Mouse (Mus musculus): Measurements from ENCODE around the gene Ndufc1. TPM values are rescaled to one million over a fixed set of nuclear protein-coding genes. Genes with fewer than 3 reads are reported as not detected.
A peak's percentile ranks its signal among the peaks of the same experiment; 100 is the strongest.

Ndufc1 gene
- polyA plus RNA-seq, 1 experiment: 205 TPM

DNA sequence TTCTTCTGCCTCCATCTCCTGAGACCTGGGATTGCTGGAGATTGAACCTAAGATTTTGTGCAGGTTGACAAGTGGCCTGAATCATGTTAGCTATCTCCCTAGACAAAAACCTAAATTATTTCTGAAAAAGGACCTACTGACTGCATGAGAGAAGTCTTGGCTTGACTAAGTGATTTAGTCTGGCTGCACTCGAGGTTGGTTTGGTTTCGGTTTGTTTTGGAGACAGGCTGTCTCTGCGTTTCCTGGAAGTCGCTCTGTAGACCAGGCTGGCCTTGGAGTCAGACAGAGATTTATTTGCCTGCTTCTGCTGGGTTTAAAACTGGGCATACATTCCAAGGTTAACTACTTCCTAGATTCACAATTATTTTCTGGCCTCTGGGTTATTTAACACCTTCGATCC lies 35.9 kb downstream of the Ndufc1 start:
- no peak overlapping the region for H3K27ac ChIP-seq (ENCODE audit: insufficient read depth, low read length)
- no peak for TF ChIP-seq CTCF (IDR thresholded peaks at IDR 0.05; ENCODE audit: borderline replicate concordance, insufficient read depth, low read length)
- TF ChIP-seq POLR2A (IDR thresholded peaks at IDR 0.05; ENCODE audit: low read depth, low read length): no peak
- no peaks in the 10 kb centered on the region for H3K4me1 ChIP-seq (ENCODE audit: control insufficient read depth, insufficient read depth, low read length)

DNA sequence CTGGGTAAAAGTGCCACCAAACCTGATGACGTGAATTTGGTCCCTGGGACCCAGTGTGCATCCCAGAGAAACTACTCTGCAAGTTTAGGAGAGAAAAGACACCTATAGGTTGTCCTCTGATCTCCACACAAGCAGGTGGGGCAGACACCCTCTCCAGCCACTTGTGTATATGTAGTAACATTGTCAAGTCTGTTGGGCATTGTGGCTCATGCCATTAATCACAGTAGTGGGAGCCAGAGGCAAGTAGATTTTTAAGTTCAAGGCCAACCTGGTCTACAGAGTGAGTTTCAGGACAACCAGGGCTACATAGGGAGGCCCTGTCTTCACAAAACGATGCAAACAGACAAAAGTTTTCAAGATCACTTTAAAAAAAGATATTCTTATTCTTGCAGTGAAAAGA lies 37.0 kb downstream of the Ndufc1 start:
- H3K27ac ChIP-seq (ENCODE audit: insufficient read depth, low read length): no peak overlapping the region
- H3K4me3 ChIP-seq (ENCODE audit: insufficient read depth, low read length): no peak overlapping the region
- H3K4me1 ChIP-seq (ENCODE audit: control insufficient read depth, insufficient read depth, low read length): no peaks in the 10 kb centered on the region
- TF ChIP-seq CTCF (IDR thresholded peaks at IDR 0.05; ENCODE audit: borderline replicate concordance, insufficient read depth, low read length) (no peak), POLR2A (IDR thresholded peaks at IDR 0.05; ENCODE audit: low read depth, low read length) (no peak)

More for the DNA sequence above, 35.9 kb downstream of the Ndufc1 start:
- no peak overlapping the region for H3K4me3 ChIP-seq (ENCODE audit: insufficient read depth, low read length)

- no peak for TF ChIP-seq CTCF (IDR thresholded peaks at IDR 0.05; ENCODE audit: borderline replicate concordance, insufficient read depth, low read length)
- no peak for TF ChIP-seq POLR2A (IDR thresholded peaks at IDR 0.05; ENCODE audit: low read depth, low read length)
- Histone ChIP-seq H3K4me1 (ENCODE audit: control insufficient read depth, insufficient read depth, low read length) (no peaks in the 10 kb centered on the region), H3K27ac (ENCODE audit: insufficient read depth, low read length) (no peak overlapping the region), H3K4me3 (ENCODE audit: insufficient read depth, low read length) (no peak overlapping the region)
Observed at GRCm38 (mm10) chr3:51368011-51368410, 40.8 kb downstream of the Ndufc1 start.

- H3K4me3 ChIP-seq (ENCODE audit: insufficient read depth, low read length): no peak overlapping the region
- H3K27ac ChIP-seq (ENCODE audit: insufficient read depth, low read length): no peak overlapping the region
- TF ChIP-seq CTCF (IDR thresholded peaks at IDR 0.05; ENCODE audit: borderline replicate concordance, insufficient read depth, low read length) (no peak), POLR2A (IDR thresholded peaks at IDR 0.05; ENCODE audit: low read depth, low read length) (no peak)
- H3K4me1 ChIP-seq (ENCODE audit: control insufficient read depth, insufficient read depth, low read length): no peaks in the 10 kb centered on the region
Observed at GRCm38 (mm10) chr3:51366926-51367325, 41.9 kb downstream of the Ndufc1 start.

DNA sequence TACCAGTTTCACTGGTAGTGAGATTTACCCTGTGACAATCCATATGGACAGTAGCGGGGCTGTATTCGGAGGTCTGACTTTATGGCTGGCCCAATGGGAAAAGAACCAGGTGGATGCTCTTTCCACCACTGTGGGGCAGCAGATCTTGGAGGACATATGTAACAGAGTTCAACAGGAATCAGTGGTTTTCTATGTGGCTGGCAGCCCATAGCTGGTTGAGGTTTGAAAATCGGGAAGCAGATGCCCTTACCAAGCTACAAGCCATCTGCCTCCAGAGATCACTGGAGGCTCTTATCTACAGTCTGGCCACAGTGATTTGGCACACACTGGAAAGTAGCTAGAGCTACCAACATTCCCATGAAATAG lies 43.3 kb downstream of the Ndufc1 start:
- H3K4me1 ChIP-seq (ENCODE audit: control insufficient read depth, insufficient read depth, low read length): no peaks in the 10 kb centered on the region
- no peak overlapping the region for H3K27ac ChIP-seq (ENCODE audit: insufficient read depth, low read length)
- TF ChIP-seq POLR2A (IDR thresholded peaks at IDR 0.05; ENCODE audit: low read depth, low read length) (no peak), CTCF (IDR thresholded peaks at IDR 0.05; ENCODE audit: borderline replicate concordance, insufficient read depth, low read length) (no peak)
- H3K4me3 ChIP-seq (ENCODE audit: insufficient read depth, low read length): no peak overlapping the region

DNA sequence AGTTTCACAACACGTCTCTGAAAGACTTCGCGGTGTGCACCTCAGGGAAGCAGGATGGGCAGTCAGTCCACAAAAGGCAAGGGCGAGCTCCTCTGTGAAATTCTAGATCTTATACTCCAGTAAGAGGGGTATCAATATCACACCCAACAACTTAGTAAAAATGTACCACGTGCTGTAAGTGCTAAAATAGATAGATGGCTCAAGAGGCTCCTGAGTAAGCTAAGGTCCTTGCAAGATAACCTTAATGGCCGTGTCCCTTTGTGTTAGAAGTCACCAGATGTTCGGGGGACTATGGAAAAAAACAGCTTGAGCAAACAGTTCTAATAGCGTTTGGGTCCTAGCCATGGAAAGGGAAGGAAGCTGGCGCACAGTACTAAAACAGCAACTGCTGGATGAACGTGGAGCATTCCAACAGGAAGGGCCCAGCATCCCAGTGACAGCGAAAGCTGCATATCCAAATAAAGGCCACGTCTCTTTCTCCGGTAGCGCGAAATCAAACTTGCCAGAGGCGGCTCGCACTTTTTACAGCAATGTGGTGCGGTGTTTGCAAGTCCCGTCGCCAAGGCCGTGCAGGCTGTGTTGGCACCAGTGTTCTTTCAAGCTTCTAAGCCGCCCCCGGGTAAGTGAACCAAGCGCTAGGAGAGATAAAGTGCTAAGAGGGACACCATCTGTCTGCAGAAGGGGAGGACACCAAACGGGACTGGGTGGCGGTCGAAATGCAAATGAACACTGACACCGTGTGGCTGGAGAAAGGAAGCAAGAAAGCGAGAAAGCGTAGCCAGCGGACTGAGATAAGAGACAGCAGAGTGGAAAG lies 43.9 kb downstream of the Ndufc1 start:
- Histone ChIP-seq H3K4me3 (ENCODE audit: insufficient read depth, low read length) (peak overlapping the region; percentile 53), H3K4me1 (ENCODE audit: control insufficient read depth, insufficient read depth, low read length) (no peaks in the 10 kb centered on the region), H3K27ac (ENCODE audit: insufficient read depth, low read length) (no peak overlapping the region)
- no peak for TF ChIP-seq POLR2A (IDR thresholded peaks at IDR 0.05; ENCODE audit: low read depth, low read length)
- TF ChIP-seq CTCF (IDR thresholded peaks at IDR 0.05; ENCODE audit: borderline replicate concordance, insufficient read depth, low read length): peak; percentile 91; the same call in 1 of the 2 replicates

GRCm38 (mm10) chr3:51361066-51361465 lies 47.7 kb downstream of the Ndufc1 start:
- Histone ChIP-seq H3K4me3 (ENCODE audit: insufficient read depth, low read length) (no peak overlapping the region), H3K4me1 (ENCODE audit: control insufficient read depth, insufficient read depth, low read length) (no peaks in the 10 kb centered on the region), H3K27ac (ENCODE audit: insufficient read depth, low read length) (no peak overlapping the region)
- TF ChIP-seq POLR2A (IDR thresholded peaks at IDR 0.05; ENCODE audit: low read depth, low read length) (no peak), CTCF (IDR thresholded peaks at IDR 0.05; ENCODE audit: borderline replicate concordance, insufficient read depth, low read length) (no peak)

GRCm38 (mm10) chr3:51359558-51360307 lies 49.1 kb downstream of the Ndufc1 start:
- no peak for TF ChIP-seq POLR2A (IDR thresholded peaks at IDR 0.05; ENCODE audit: low read depth, low read length)
- no peak for TF ChIP-seq CTCF (IDR thresholded peaks at IDR 0.05; ENCODE audit: borderline replicate concordance, insufficient read depth, low read length)
- H3K4me1 ChIP-seq (ENCODE audit: control insufficient read depth, insufficient read depth, low read length): no peaks in the 10 kb centered on the region
- peak overlapping the region; percentile 33 for H3K4me3 ChIP-seq (ENCODE audit: insufficient read depth, low read length)
- H3K27ac ChIP-seq (ENCODE audit: insufficient read depth, low read length): no peak overlapping the region

DNA sequence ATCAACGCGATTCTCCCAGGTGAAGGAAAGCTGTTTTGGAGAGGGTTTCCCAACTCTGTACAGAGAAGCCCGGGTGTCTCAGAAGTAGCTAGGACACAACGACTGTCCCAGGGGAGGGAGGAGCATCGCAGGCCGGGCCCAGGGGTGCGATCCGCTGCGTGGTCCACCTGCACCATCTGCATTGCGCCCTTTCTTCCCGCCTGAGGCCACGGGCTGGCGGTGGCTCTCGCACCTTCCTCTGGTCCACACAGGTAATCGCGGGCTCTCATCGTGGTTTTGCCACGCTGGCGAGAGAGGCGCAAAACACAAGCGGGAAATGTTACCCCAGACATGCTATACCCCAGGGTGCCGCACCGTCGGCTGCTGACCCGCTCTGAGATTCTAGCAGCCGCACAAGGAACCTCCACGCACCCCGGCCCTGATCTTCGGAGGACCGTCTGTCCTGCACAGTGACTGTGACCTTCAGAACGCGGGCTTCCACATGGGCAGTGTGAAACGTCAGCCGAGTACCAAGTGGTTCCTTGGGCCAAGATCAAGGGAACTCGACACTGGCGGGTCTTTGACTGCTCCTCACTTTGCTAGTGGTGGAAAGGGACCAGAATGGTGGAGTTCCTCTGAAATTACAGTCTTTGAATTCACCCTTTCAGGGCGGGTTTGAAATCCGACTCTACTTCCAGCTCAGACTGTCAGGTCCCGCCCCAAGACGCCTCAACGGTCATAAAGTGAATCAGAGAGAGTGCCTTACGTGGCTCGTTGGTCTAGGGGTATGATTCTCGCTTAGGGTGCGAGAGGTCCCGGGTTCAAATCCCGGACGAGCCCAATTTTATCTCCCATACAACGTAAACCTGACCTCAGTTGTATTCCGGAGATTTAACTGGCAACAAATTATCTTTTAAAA lies 49.9 kb downstream of the Ndufc1 start:
- TF ChIP-seq CTCF (IDR thresholded peaks at IDR 0.05; ENCODE audit: borderline replicate concordance, insufficient read depth, low read length): no peak
- TF ChIP-seq POLR2A (IDR thresholded peaks at IDR 0.05; ENCODE audit: low read depth, low read length): peak; percentile 67
- peak overlapping the region; percentile 79 for H3K4me3 ChIP-seq (ENCODE audit: insufficient read depth, low read length)
- H3K4me1 ChIP-seq (ENCODE audit: control insufficient read depth, insufficient read depth, low read length): no peaks in the 10 kb centered on the region
- H3K27ac ChIP-seq (ENCODE audit: insufficient read depth, low read length): no peak overlapping the region
